Mouse (Mus musculus) hindbrain, embryonic 15.5 days (tissue): Measurements from ENCODE around the gene Gda. TPM values are rescaled to one million over a fixed set of nuclear protein-coding genes. Genes with fewer than 3 reads are reported as not detected.

Experiments used
- ATAC-seq: fragments of 200-750 bp; cut with Nextera tagmentation; 2 replicates; pipeline ENCODE4 v1.8.0; 2017; ENCODE audit warnings: low read depth, moderate number of reproducible peaks, moderate TSS enrichment; ENCODE audit not compliant: low FRiP score
- H3K27ac ChIP-seq: fragments of 300-500 bp; sonication (generic); replicated peaks from 2 replicates; pipeline ENCODE4 v1.5.1; 2015; ENCODE audit warnings: mild to moderate bottlenecking, inconsistent platforms
- H3K27me3 ChIP-seq: fragments of 300-500 bp; sonication (generic); 2 replicates; pipeline ENCODE4 v1.6.1; 2015; ENCODE audit warnings: control low read depth, inconsistent platforms
- H3K36me3 ChIP-seq: fragments of 300-500 bp; sonication (generic); 2 replicates; pipeline ENCODE4 v1.6.1; 2015; ENCODE audit warnings: control low read depth, inconsistent platforms
- H3K4me1 ChIP-seq: fragments of 300-500 bp; sonication (generic); replicated peaks from 2 replicates; pipeline ENCODE4 v1.6.1; 2015; ENCODE audit warnings: control low read depth, inconsistent platforms
- H3K4me2 ChIP-seq: fragments of 300-500 bp; sonication (generic); 2 replicates; pipeline ENCODE4 v1.6.1; 2015; ENCODE audit warnings: moderate library complexity, mild to moderate bottlenecking, inconsistent platforms
- H3K4me3 ChIP-seq: fragments of 300-500 bp; sonication (generic); 2 replicates; pipeline ENCODE4 v1.5.1; 2015; ENCODE audit warnings: mild to moderate bottlenecking, inconsistent platforms
- H3K9ac ChIP-seq: fragments of 300-500 bp; sonication (generic); 2 replicates; pipeline ENCODE4 v1.6.1; 2015; ENCODE audit warnings: inconsistent platforms
- H3K9me3 ChIP-seq: fragments of 300-500 bp; sonication (generic); 2 replicates; pipeline ENCODE4 v1.6.1; 2016; ENCODE audit warnings: control low read depth, inconsistent platforms
- WGBS: fragments of 180-500 bp; shearing (Covaris S2); methylation state at CpG from one replicate; pipeline ENCODE4 v1.1.7; 2015; 5-methylcytosine and 5-hydroxymethylcytosine counted together
- polyA plus RNA-seq: library from polyadenylated mRNA; unstranded; fragments of >200 nt; fragmentation: Nextera tagmentation; extraction: Ambion mirVana; gene quantifications from 2 replicates; pipeline ENCODE4 v1.2.1, GENCODE M21; 2015

Gene Gda
- polyA plus RNA-seq, 1 experiment from 2014 or later = 0.31 TPM

DNA sequence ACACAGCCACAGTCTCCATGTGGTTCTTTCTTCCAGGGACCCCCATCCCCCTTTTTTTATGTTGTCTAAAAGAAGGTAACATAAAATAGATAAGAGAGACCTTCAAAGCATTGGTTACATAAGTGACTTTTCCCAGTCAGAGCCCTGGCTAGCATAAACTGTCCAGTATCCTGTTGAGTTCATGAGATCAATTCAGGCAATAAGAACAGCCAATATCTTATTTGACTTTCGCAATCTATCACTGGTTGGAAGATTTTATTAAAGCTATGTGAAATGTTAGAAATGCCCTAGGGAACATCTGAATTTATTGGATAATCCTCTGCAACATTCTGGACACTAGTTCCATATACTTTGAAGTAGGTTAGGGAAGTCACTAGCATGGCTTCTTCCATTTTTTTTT lies 7.8 kb upstream of the Gda start:
- no peak for ATAC-seq
- Histone ChIP-seq H3K4me2 (no peak overlapping the region), H3K27me3 (no peaks in the 10 kb centered on the region), H3K27ac (no peak overlapping the region), H3K4me3 (no peak overlapping the region), H3K9ac (no peak overlapping the region), H3K36me3 (no peaks in the 10 kb centered on the region), H3K9me3 (no peaks in the 10 kb centered on the region), H3K4me1 (peaks cover 7% of the 10 kb centered on the region; the same call in 1 of the 2 replicates)
- 93% methylated on average over 1 of the region's 1 CpGs for WGBS

GRCm38 (mm10) chr19:21480053-21480419 lies 6.8 kb upstream of the Gda start:
- peaks cover 7% of the 10 kb centered on the region; the same call in 1 of the 2 replicates for H3K4me1 ChIP-seq
- H3K27me3 ChIP-seq = no peaks in the 10 kb centered on the region
- no peaks in the 10 kb centered on the region for H3K36me3 ChIP-seq
- H3K9me3 ChIP-seq = no peaks in the 10 kb centered on the region
- H3K27ac ChIP-seq = peak overlapping the region; percentile 14; the same call in 1 of the 2 replicates
- no peak for ATAC-seq
- no peak overlapping the region for H3K4me2 ChIP-seq
- H3K4me3 ChIP-seq = no peak overlapping the region
- WGBS = 35% methylated on average over 2 of the region's 2 CpGs
- H3K9ac ChIP-seq = no peak overlapping the region

GRCm38 (mm10) chr19:21479183-21480052 lies 6.2 kb upstream of the Gda start:
- Histone ChIP-seq H3K27ac (peak overlapping the region; percentile 14; the same call in 1 of the 2 replicates), H3K4me2 (no peak overlapping the region), H3K9ac (no peak overlapping the region), H3K9me3 (no peaks in the 10 kb centered on the region), H3K4me3 (no peak overlapping the region), H3K36me3 (no peaks in the 10 kb centered on the region), H3K27me3 (no peaks in the 10 kb centered on the region), H3K4me1 (peaks cover 7% of the 10 kb centered on the region; the same call in 1 of the 2 replicates)
- ATAC-seq = peak; percentile 71
- WGBS = 58% methylated on average over 18 of the region's 18 CpGs

GRCm38 (mm10) chr19:21478538-21478937 lies 5.3 kb upstream of the Gda start:
- no peaks in the 10 kb centered on the region for H3K9me3 ChIP-seq
- H3K4me1 ChIP-seq = peaks cover 7% of the 10 kb centered on the region; the same call in 1 of the 2 replicates
- H3K4me3 ChIP-seq = no peak overlapping the region
- no peaks in the 10 kb centered on the region for H3K27me3 ChIP-seq
- no peaks in the 10 kb centered on the region for H3K36me3 ChIP-seq
- H3K4me2 ChIP-seq = no peak overlapping the region
- 77% methylated on average over 3 of the region's 3 CpGs for WGBS
- no peak overlapping the region for H3K27ac ChIP-seq
- H3K9ac ChIP-seq = no peak overlapping the region
- ATAC-seq = no peak

DNA sequence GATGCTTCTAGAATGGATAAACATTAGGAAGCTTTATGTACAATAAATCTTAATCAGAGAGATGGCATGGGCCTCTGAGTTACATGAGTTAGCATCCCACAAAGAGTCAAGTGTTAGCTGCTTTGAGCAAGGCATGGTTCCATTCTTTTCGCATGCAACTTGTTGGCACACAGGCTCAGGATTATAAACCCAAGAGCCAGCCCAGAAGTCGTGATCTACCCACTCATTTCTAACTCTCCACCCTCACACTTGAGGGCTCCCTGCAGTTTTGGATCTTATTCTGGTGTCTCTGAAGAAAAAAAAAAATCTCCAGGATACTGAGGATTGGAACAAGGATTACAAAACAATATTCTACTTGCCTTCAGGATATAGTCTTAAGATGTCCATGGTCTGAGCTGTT lies 4.5 kb upstream of the Gda start:
- Histone ChIP-seq H3K9me3 (no peaks in the 10 kb centered on the region), H3K27ac (no peak overlapping the region), H3K9ac (no peak overlapping the region), H3K36me3 (no peaks in the 10 kb centered on the region), H3K4me3 (no peak overlapping the region), H3K4me2 (no peak overlapping the region), H3K4me1 (peaks cover 7% of the 10 kb centered on the region; the same call in 1 of the 2 replicates), H3K27me3 (peaks cover 6% of the 10 kb centered on the region)
- ATAC-seq = no peak
- WGBS = 88% methylated on average over 2 of the region's 2 CpGs

DNA sequence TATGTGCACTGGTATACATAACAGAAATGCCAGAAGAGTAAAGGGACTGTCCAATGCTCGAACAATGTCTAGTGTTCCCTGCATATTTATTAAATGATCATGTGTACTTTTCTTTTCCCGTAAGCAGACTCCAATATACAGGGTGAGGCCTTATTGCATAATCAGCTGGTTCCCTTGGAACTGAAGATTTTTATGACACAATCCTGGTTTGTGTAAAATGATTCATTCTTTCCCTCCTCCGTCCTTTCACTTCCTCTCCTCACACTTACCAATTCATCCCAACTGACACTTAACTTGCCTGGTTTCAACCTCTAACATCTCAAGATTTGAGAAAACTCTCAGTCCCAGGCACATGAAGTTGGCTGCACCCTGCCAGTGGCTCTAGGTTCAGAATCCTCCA lies 3.5 kb upstream of the Gda start:
- 84% methylated on average over 3 of the region's 3 CpGs for WGBS
- no peak overlapping the region for H3K4me3 ChIP-seq
- peaks cover 13% of the 10 kb centered on the region for H3K27me3 ChIP-seq
- ATAC-seq = no peak
- H3K9me3 ChIP-seq = no peaks in the 10 kb centered on the region
- H3K4me2 ChIP-seq = no peak overlapping the region
- H3K27ac ChIP-seq = no peak overlapping the region
- H3K9ac ChIP-seq = no peak overlapping the region
- H3K4me1 ChIP-seq = peaks cover 15% of the 10 kb centered on the region
- no peaks in the 10 kb centered on the region for H3K36me3 ChIP-seq

DNA sequence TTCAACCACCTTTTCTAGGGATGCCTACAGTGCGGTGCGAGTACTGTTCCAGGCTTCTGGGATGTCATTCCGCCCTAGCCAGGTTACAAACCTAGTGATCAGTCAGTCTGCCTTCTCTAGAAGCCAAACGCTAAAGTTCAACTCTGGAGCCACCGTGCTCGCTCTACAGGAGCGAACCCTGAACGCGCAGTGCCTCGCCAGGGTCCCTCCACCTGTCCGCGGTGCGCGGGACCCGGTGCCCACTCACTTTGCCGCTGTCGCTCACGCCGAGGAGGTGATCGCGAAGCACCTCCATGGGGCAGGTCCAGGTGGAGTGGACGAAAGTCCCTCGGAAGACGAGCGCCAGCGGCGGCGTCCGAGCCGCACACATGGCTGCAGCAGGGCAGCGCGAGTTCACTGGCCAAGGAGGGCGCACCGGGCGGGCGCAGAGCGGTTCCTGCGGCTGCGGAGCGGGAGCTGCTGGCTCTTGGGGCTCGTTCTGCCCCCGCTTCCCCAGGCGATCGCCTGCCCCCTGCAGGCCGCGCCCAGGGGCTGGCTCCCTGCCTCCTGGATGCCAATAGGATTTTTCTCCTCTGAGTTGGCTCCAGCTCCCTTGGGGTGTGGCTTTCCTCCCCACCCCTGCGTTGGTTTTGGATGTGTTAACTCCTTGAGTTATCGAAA lies 994 bp downstream of the Gda start:
- Histone ChIP-seq H3K27ac (no peak overlapping the region), H3K27me3 (peaks cover 13% of the 10 kb centered on the region), H3K4me1 (peaks cover 8% of the 10 kb centered on the region), H3K4me3 (peak overlapping the region; percentile 48), H3K9ac (peak overlapping the region; percentile 32), H3K9me3 (no peaks in the 10 kb centered on the region), H3K36me3 (no peaks in the 10 kb centered on the region), H3K4me2 (peak overlapping the region; percentile 88)
- peak; percentile 48; the same call in 1 of the 2 replicates for ATAC-seq
- WGBS = 2% methylated on average over 48 of the region's 48 CpGs

- no peaks in the 10 kb centered on the region for H3K9me3 ChIP-seq
- 85% methylated on average over 5 of the region's 5 CpGs for WGBS
- no peak overlapping the region for H3K4me2 ChIP-seq
- no peak overlapping the region for H3K4me3 ChIP-seq
- no peak overlapping the region for H3K27ac ChIP-seq
- H3K36me3 ChIP-seq = no peaks in the 10 kb centered on the region
- ATAC-seq = no peak
- no peaks in the 10 kb centered on the region for H3K4me1 ChIP-seq
- H3K9ac ChIP-seq = no peak overlapping the region
- no peaks in the 10 kb centered on the region for H3K27me3 ChIP-seq
Observed at GRCm38 (mm10) chr19:21461221-21461960, 11.9 kb downstream of the Gda start.

- WGBS = 85% methylated on average over 4 of the region's 4 CpGs
- no peak for ATAC-seq
- no peak overlapping the region for H3K27ac ChIP-seq
- no peaks in the 10 kb centered on the region for H3K36me3 ChIP-seq
- H3K9ac ChIP-seq = no peak overlapping the region
- H3K27me3 ChIP-seq = no peaks in the 10 kb centered on the region
- no peak overlapping the region for H3K4me2 ChIP-seq
- no peak overlapping the region for H3K4me3 ChIP-seq
- no peaks in the 10 kb centered on the region for H3K4me1 ChIP-seq
- no peaks in the 10 kb centered on the region for H3K9me3 ChIP-seq
Observed at GRCm38 (mm10) chr19:21457461-21457860, 15.8 kb downstream of the Gda start.

DNA sequence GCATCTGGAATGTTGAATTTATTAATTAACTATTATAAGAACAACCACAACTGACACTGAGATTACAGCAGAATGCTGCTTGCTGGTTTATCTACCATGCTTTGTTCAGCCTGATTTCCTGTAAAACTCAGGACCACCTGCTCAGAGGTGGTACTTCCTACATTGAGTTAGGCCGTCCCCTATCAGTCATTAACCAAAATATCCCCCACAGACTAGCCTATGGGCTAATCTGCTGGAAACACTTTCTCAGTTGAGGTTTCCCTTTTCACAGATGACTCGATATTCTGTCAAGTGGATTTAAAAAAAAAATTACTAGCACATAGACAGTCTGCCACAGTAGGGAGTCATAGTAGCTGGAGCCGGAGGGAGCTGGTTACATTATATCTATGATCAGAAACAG lies 31.5 kb downstream of the Gda start:
- Histone ChIP-seq H3K27ac (no peak overlapping the region), H3K36me3 (no peaks in the 10 kb centered on the region), H3K4me2 (no peak overlapping the region), H3K9me3 (no peaks in the 10 kb centered on the region), H3K27me3 (no peaks in the 10 kb centered on the region), H3K9ac (no peak overlapping the region), H3K4me3 (no peak overlapping the region), H3K4me1 (no peaks in the 10 kb centered on the region)
- ATAC-seq = no peak
- WGBS = 79% methylated on average over 3 of the region's 3 CpGs

GRCm38 (mm10) chr19:21440841-21441240 lies 32.4 kb downstream of the Gda start:
- no peaks in the 10 kb centered on the region for H3K27me3 ChIP-seq
- H3K9ac ChIP-seq = no peak overlapping the region
- H3K36me3 ChIP-seq = no peaks in the 10 kb centered on the region
- H3K4me1 ChIP-seq = no peaks in the 10 kb centered on the region
- WGBS = 91% methylated on average over 6 of the region's 6 CpGs
- H3K4me2 ChIP-seq = no peak overlapping the region
- no peaks in the 10 kb centered on the region for H3K9me3 ChIP-seq
- no peak overlapping the region for H3K4me3 ChIP-seq
- H3K27ac ChIP-seq = no peak overlapping the region
- no peak for ATAC-seq
